Mouse (Mus musculus): ENCODE results near the gene Clca2. TPM values are rescaled to one million over a fixed set of nuclear protein-coding genes. Genes with fewer than 3 reads are reported as not detected.

Clca2 gene
- polyA plus RNA-seq (2012; rRNA removed) = 0.04 TPM in 1 of 2 replicates, not detected in the other

DNA sequence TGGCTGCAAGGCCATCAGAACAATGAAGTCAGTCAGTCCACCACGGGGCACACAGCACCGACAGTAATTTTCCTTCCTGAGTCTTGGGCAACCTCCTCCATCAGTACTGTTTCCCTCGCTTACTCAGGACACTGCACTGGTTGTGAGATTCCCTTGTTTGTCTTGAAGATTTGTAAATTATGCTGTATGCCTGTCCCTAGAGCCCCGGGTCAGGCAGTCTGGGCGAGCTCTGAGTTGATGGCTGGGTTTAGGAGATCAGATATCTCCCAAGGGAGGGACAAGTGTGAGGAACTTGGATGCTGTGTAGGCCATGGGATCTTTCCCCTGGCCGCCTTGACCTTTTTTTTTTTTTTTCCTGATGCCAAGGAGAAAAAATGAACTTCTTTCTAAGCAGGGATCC lies at the start of gene Clca2:
Clca2 (minus strand) TSS at position 153 of the 400 bp plus-strand sequence.
- DNase-seq (ENCODE audit: extremely low spot score in 1 of 2, low spot score in 1 of 2) = no peak

DNA sequence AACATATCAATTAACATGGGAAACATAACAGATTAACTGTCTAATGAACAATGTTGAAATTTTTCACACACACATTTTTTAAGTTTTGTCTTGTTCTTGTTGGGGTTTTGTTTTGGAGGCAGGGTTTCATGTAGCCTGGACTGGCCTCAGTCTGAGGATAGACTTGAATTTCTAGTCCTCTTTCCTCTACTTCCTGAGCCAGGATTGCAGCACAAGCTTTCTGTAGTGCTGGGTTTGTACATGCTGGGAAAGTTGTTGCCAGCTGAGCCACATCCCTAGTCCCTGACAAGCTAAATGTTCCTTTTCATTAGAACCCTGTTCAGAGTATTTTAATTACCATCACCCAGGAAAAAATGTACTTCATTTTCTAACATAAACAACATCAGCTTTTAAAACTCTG lies 48.7 kb upstream of the Clca2 start:
- DNase-seq (ENCODE audit: extremely low spot score in 1 of 2, low spot score in 1 of 2) = no peak

GRCm38 (mm10) chr3:145147483-145147882 lies 48.2 kb upstream of the Clca2 start:
- peak in 1 of 2 experiments; percentile 8 for DNase-seq (ENCODE audit: extremely low spot score in 1 of 2, low spot score in 1 of 2)

- DNase-seq (ENCODE audit: extremely low spot score in 1 of 2, low spot score in 1 of 2) = no peak
These were observed 47.6 kb upstream of the Clca2 start for GRCm38 (mm10) chr3:145146871-145147270.

DNA sequence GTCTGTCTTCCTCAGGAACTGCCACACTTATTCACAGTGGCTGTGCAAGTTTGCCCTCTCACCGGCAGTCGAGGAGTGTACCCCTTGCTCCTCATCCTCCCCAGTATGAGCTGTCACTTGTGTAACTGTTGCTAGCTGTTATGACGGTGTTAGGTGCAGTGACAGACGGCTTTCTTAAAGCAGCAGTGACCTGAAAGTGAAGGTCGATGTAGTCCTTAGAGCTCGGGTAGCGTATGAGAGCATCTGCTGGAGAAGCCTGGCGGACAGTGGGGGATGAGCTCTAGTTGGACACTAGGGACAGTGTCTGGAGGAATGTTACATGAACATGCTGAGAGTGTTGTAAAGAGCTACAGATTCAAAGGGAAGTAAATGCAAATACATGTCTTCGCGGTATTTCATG lies 44.6 kb upstream of the Clca2 start:
- DNase-seq (ENCODE audit: extremely low spot score in 1 of 2, low spot score in 1 of 2) = no peak

- no peak for DNase-seq (ENCODE audit: extremely low spot score in 1 of 2, low spot score in 1 of 2)
These were observed 43.7 kb upstream of the Clca2 start for GRCm38 (mm10) chr3:145142925-145143324.

- no peak for DNase-seq (ENCODE audit: extremely low spot score in 1 of 2, low spot score in 1 of 2)
These were observed 41.0 kb upstream of the Clca2 start for GRCm38 (mm10) chr3:145140236-145140635.

GRCm38 (mm10) chr3:145131210-145131868 lies 32.1 kb upstream of the Clca2 start:
- peak in 1 of 2 experiments; percentile 62 for DNase-seq (ENCODE audit: extremely low spot score in 1 of 2, low spot score in 1 of 2)

GRCm38 (mm10) chr3:145129356-145129755 lies 30.1 kb upstream of the Clca2 start:
- DNase-seq (ENCODE audit: extremely low spot score in 1 of 2, low spot score in 1 of 2) = no peak

DNA sequence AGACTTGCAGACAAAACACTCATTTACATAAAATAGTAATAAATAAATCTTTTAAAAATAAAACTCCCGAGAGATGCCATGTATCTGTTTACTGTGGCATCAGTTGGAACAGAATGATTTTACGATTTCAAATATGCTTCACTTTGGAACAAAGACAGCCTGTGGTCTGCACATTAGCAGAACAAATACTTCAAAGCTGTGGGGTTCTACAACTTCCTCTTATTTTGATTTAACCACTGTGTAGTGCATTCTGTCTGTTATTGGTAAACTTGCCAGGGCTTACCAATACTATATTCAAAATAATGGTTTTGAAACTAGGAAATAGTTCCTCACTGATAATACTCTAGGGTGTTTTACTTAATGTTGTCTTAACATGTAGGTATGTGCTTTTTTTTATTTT lies 27.4 kb upstream of the Clca2 start:
- DNase-seq (ENCODE audit: extremely low spot score in 1 of 2, low spot score in 1 of 2) = no peak

DNA sequence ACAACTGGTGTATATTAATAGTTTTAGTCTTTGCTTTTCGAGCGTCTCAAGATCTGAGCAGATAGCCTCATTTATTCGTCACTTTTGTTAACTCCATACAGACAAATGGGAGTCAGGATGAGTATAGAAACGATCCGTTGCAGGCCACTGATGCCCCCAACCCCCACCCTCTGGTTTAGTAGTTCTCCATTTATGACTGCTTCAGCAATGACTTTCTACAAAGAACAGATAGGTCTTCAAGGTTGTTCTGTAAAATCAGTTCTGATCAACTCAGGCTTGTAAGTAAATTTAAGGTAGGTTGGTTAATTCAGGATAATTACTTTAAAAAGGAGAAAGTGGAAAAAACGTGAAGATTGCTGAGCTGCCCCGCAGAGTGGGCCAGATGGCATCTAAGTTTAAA lies 20.2 kb upstream of the Clca2 start:
- peak in 1 of 2 experiments; percentile 33 for DNase-seq (ENCODE audit: extremely low spot score in 1 of 2, low spot score in 1 of 2)

DNA sequence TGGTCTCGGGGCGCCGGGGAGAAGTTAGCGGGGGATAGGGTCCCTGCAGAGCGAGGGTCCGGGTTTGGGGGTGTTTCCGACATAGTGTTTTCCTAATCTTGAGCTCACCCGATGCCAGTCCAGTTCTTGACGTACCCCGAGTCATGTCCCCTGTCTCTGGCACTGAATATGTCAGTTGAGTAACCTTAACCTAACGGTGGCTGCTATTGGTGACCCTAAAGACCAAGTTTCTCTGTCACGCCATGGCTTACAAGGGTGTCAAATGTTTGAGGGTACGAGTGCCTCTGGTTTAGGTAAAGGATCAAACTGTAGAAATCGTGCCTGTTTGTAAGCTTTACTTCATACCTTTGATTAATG lies 19.7 kb upstream of the Clca2 start:
- no peak for DNase-seq (ENCODE audit: extremely low spot score in 1 of 2, low spot score in 1 of 2)

DNA sequence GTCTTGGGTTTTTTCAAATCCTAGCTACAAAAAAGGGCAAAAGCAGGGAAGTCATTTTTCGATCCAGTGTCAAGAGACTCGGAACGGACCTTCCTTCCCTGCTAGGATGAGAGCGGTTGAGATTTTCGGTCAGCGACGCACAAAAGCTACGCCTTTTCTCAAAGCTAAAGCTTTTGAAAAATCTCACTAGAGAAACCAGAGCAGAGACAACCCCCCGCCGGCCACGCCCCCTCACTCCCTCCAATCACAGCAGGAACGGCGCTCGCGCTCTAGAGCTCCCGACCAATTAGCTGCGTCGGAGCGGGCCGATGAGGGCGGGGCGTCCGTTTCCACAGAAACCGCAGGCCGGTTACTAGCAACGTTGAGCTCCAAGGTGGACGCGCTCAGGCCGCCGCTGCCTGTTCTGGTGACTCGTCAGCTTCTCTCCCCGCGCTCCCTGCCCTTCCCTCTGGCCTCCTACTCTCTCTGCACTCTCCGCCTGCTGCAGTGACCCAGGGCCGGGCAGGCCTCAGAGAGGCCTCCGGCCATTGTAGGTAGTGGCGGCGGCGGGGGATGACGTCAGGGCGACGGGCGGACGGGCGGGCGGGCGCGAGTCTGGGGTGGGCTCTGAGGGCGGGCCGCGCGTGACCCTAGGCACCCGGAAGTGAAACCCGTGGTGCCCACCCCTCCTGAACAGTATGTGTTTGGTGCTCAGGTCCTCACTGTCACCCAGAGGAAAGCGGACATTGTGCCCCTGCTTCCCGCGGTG lies 19.2 kb upstream of the Clca2 start, which contains the start of gene Odf2l:
Odf2l (plus strand) TSS at position 335 of the 748 bp plus-strand sequence.
- DNase-seq (ENCODE audit: extremely low spot score in 1 of 2, low spot score in 1 of 2) = peak; percentile 94 to 97

GRCm38 (mm10) chr3:145117637-145118036 lies 18.4 kb upstream of the Clca2 start:
- no peak for DNase-seq (ENCODE audit: extremely low spot score in 1 of 2, low spot score in 1 of 2)

GRCm38 (mm10) chr3:145115169-145115568 lies 15.9 kb upstream of the Clca2 start:
- no peak for DNase-seq (ENCODE audit: extremely low spot score in 1 of 2, low spot score in 1 of 2)

DNA sequence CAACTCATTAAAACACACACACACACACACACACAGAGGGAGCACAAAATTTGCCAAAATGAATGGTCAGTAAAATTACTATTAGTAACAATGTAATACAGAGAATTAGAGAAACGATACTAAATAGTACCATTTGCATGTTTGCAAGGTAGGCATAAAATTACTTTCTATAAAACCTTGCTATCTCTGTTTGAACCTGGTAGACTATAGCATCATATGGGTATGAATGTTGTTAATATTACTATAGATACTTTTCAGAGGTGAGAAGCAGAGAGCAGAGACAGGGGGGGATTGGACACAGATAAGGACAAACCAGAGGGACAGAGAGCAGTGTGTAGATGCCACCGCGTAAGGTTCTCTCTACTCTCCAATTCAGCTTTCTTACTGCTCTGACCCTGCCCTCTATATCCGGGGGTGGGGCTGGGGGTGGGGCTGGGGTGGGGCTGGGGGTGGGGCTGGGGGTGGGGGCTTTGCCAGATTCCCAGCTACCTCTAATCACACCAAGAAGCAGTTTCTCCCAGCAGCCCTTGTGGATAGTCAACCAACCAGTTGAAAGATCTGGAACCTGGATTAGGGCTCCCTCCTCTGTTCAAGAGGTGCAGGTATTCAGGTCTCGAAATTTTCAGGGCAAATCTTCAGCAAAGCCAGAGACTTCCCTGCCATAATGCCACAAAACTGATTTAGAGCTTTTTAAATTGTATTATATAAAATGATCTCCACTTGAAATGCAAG lies 6.7 kb upstream of the Clca2 start:
- peak in 1 of 2 experiments; percentile 8 for DNase-seq (ENCODE audit: extremely low spot score in 1 of 2, low spot score in 1 of 2)

GRCm38 (mm10) chr3:145105076-145105772 lies 6.0 kb upstream of the Clca2 start:
- no peak for DNase-seq (ENCODE audit: extremely low spot score in 1 of 2, low spot score in 1 of 2)

- peak in 1 of 2 experiments; percentile 4 for DNase-seq (ENCODE audit: extremely low spot score in 1 of 2, low spot score in 1 of 2)
These were observed 4.5 kb upstream of the Clca2 start for GRCm38 (mm10) chr3:145103770-145104169.

GRCm38 (mm10) chr3:145103321-145103720 lies 4.1 kb upstream of the Clca2 start:
- DNase-seq (ENCODE audit: extremely low spot score in 1 of 2, low spot score in 1 of 2) = no peak

- DNase-seq (ENCODE audit: extremely low spot score in 1 of 2, low spot score in 1 of 2) = peak in 1 of 2 experiments; percentile 8
These were observed 2.8 kb upstream of the Clca2 start for GRCm38 (mm10) chr3:145101891-145102555.

All from frontal cortex, adult 2 months (tissue).